Mouse (Mus musculus) adrenal gland, postnatal 14 days (tissue): ENCODE results near the gene Nup93. TPM values are rescaled to one million over a fixed set of nuclear protein-coding genes. Genes with fewer than 3 reads are reported as not detected.

Experiments
- DNase-seq: peaks from one replicate; pipeline ENCODE4 v3.0.0; 2021; ENCODE audit warnings: mixed read lengths
- microRNA-seq, 2 experiments: library from miRNA; unstranded; fragments of <30 nt; microRNA quantifications; one replicate each; pipeline ENCODE4 v1.2.0; 2021
- total RNA-seq: library from RNA; stranded (reverse); gene quantifications from 2 replicates; pipeline ENCODE4 v1.2.3, GENCODE M21; 2021

Nup93 gene
- total RNA-seq, 1 experiment from 2014 or later = 17.1 TPM

- peak; percentile 76 for DNase-seq
Measured at GRCm38 (mm10) chr8:94363906-94364305, 149.5 kb downstream of the Nup93 start.

GRCm38 (mm10) chr8:94364686-94365312 is 150.4 kb downstream of the Nup93 start:
- DNase-seq = no peak

- peak; percentile 78 for DNase-seq
Measured at GRCm38 (mm10) chr8:94365410-94365981, 151.1 kb downstream of the Nup93 start.

Small RNAs within 50 kb of the gene (microRNA-seq; reads per million reads assigned to microRNA genes)
- gene Mir138-2 = 35.4 to 52.1 reads per million in 2 experiments

Other genes with a start within 250 kb of the Nup93 start
- gene Amfr, start 201.7 kb upstream of the Nup93 start, total RNA-seq = 156 and 169 TPM in 2 replicates
- gene Nudt21, start 177.5 kb upstream of the Nup93 start, total RNA-seq = 43.3 and 50.4 TPM in 2 replicates
- 16.4 and 18.2 TPM in 2 replicates for gene Ogfod1, start 177.4 kb upstream of the Nup93 start, total RNA-seq
- gene Bbs2, start 115.6 kb upstream of the Nup93 start, total RNA-seq = 14.3 and 19.6 TPM in 2 replicates
- gene Mt4, start 77.4 kb upstream of the Nup93 start, total RNA-seq = not detected in 2 replicates
- 4.3 and 8.4 TPM in 2 replicates for gene Mt3, start 62.0 kb upstream of the Nup93 start, total RNA-seq
- 119 and 299 TPM in 2 replicates for gene Mt2, start 41.9 kb upstream of the Nup93 start, total RNA-seq
- gene Mt1, start 35.5 kb upstream of the Nup93 start, total RNA-seq = 237 and 369 TPM in 2 replicates
- gene Slc12a3, start 114.6 kb downstream of the Nup93 start, total RNA-seq = 0.11 and 0.19 TPM in 2 replicates
- gene Herpud1, start 171.9 kb downstream of the Nup93 start, total RNA-seq = 112 and 114 TPM in 2 replicates
- 2.0 and 9.7 TPM in 2 replicates for gene Nlrc5, start 219.8 kb downstream of the Nup93 start, total RNA-seq